Mouse (Mus musculus) MEL (cell line): ENCODE results near the gene Garnl3. TPM values are rescaled to one million over a fixed set of nuclear protein-coding genes. Genes with fewer than 3 reads are reported as not detected.

Experiments used
- DNase-seq: peaks from one replicate; pipeline ENCODE4 v3.0.0; 2011; ENCODE audit warnings: low read depth, low spot score
- H3K27ac ChIP-seq: 2 replicates; pipeline ENCODE4 v1.5.1; 2012; ENCODE audit warnings: low read depth, mild to moderate bottlenecking, control low read depth, low read length, moderate library complexity; ENCODE audit not compliant: control insufficient read depth
- H3K27me3 ChIP-seq, 2 experiments: fragments of 150-350 bp in 1 of 2; sonication (generic) in 1 of 2; 2 replicates each; pipeline ENCODE4 v1.6.1; 2012; ENCODE audit warnings: low read length in 2 of 2, mild to moderate bottlenecking in 2 of 2, improper control_type of control experiment in 1 of 2, moderate library complexity in 1 of 2; ENCODE audit not compliant: insufficient read depth in 2 of 2, control insufficient read depth in 1 of 2
- H3K36me3 ChIP-seq, 2 experiments: 2 replicates each; pipeline ENCODE4 v1.6.1; 2012 to 2014; ENCODE audit warnings: low read length in 2 of 2, improper control_type of control experiment in 1 of 2, inconsistent platforms in 1 of 2, mild to moderate bottlenecking in 1 of 2; ENCODE audit not compliant: insufficient read depth in 2 of 2, control insufficient read depth in 1 of 2
- H3K4me1 ChIP-seq, 2 experiments: fragments of 150-350 bp in 1 of 2; sonication (generic) in 1 of 2; 2 replicates each; pipeline ENCODE4 v1.6.1; 2012; ENCODE audit warnings: low read length in 2 of 2, improper control_type of control experiment in 1 of 2, mild to moderate bottlenecking in 1 of 2; ENCODE audit not compliant: insufficient read depth in 2 of 2, control insufficient read depth in 1 of 2
- H3K4me3 ChIP-seq, 2 experiments: fragments of 150-350 bp in 1 of 2; sonication (generic) in 1 of 2; 2 replicates each; pipeline ENCODE4 v1.5.1; 2012; ENCODE audit warnings: low read depth in 2 of 2, low read length in 2 of 2, mild to moderate bottlenecking in 2 of 2, moderate library complexity in 2 of 2, control low read depth in 1 of 2, improper control_type of control experiment in 1 of 2; ENCODE audit not compliant: control insufficient read depth in 1 of 2, insufficient read depth in 1 of 2
- H3K79me2 ChIP-seq: 2 replicates; pipeline ENCODE4 v1.6.1; 2012; ENCODE audit warnings: mild to moderate bottlenecking, low read length, moderate library complexity; ENCODE audit not compliant: control insufficient read depth, poor library complexity, insufficient read depth
- H3K9ac ChIP-seq: 2 replicates; pipeline ENCODE4 v1.6.1; 2012; ENCODE audit warnings: low read depth, mild to moderate bottlenecking, control low read depth, low read length, moderate library complexity; ENCODE audit not compliant: control insufficient read depth, poor library complexity, severe bottlenecking
- H3K9me3 ChIP-seq: fragments of 150-350 bp; sonication (generic); replicated peaks from 2 replicates; pipeline ENCODE4 v1.6.1; 2012; ENCODE audit warnings: mild to moderate bottlenecking, low read length, improper control_type of control experiment, moderate library complexity; ENCODE audit not compliant: insufficient read depth
- CTCF ChIP-seq, 3 experiments: IDR thresholded peaks in 2 of 3; conservative IDR thresholded peaks in 1 of 3; 2 replicates each; pipeline ENCODE4 v1.5.1; 2011 to 2012; ENCODE audit warnings: low read length in 3 of 3, low read depth in 2 of 3, mild to moderate bottlenecking in 2 of 3, improper control_type of control experiment in 1 of 3, inconsistent platforms in 1 of 3, mixed read lengths in 1 of 3, moderate library complexity in 1 of 3; ENCODE audit not compliant: control insufficient read depth in 1 of 3, insufficient read depth in 1 of 3, poor library complexity in 1 of 3, severe bottlenecking in 1 of 3
- KAT2A ChIP-seq: conservative IDR thresholded peaks from 2 replicates; pipeline ENCODE4 v1.6.1; 2012; ENCODE audit warnings: low read depth, low read length, improper control_type of control experiment, inconsistent platforms
- MYC ChIP-seq: IDR thresholded peaks from 2 replicates; pipeline ENCODE4 v1.6.1; 2011; ENCODE audit warnings: low read depth, mild to moderate bottlenecking, low read length, improper control_type of control experiment, moderate library complexity
- NELFE ChIP-seq: IDR thresholded peaks from 2 replicates; pipeline ENCODE4 v1.6.1; 2011; ENCODE audit warnings: low read depth, low read length, improper control_type of control experiment
- POLR2AphosphoS2 ChIP-seq: IDR thresholded peaks from 2 replicates; pipeline ENCODE4 v1.6.1; 2011; ENCODE audit warnings: low read length, improper control_type of control experiment
- RAD21 ChIP-seq: IDR thresholded peaks from 2 replicates; pipeline ENCODE4 v1.6.1; 2011; ENCODE audit warnings: mild to moderate bottlenecking, low read depth, low read length, improper control_type of control experiment
- SMC3 ChIP-seq: IDR thresholded peaks from 2 replicates; pipeline ENCODE4 v1.6.1; 2011; ENCODE audit warnings: low read depth, low read length, improper control_type of control experiment
- USF2 ChIP-seq, 2 experiments: IDR thresholded peaks; 2 replicates each; pipeline ENCODE4 v1.6.1; 2011 to 2012; ENCODE audit warnings: improper control_type of control experiment in 2 of 2, low read length in 2 of 2, borderline replicate concordance in 1 of 2, inconsistent platforms in 1 of 2, low read depth in 1 of 2, mild to moderate bottlenecking in 1 of 2; ENCODE audit not compliant: insufficient read depth in 1 of 2
- ZKSCAN1 ChIP-seq: IDR thresholded peaks from 2 replicates; pipeline ENCODE4 v1.6.1; 2012; ENCODE audit warnings: low read depth, mild to moderate bottlenecking, inconsistent platforms, low read length, improper control_type of control experiment, moderate library complexity
- polyA plus RNA-seq, 2 experiments: library from polyadenylated mRNA; stranded (reverse) in 1 of 2; unstranded in 1 of 2; fragments of >175 nt in 1 of 2; fragments of >200 nt in 1 of 2; gene quantifications; 2 replicates each; pipeline versions ENCODE4 v1.2.1 to v1.2.4; 2012; ENCODE audit warnings: low replicate concordance in 2 of 2, low read depth in 1 of 2; ENCODE audit not compliant: insufficient read length in 2 of 2, insufficient read depth in 1 of 2, missing spikeins in 1 of 2
- total RNA-seq: library from RNA; depleted of rRNA; stranded (reverse); fragments of 300-350 nt; gene quantifications from 2 replicates; pipeline ENCODE4 v1.2.3, GENCODE M21; 2012; rRNA removed

The Garnl3 gene
- total and polyA plus RNA-seq, 3 experiments = 1.5 to 2.3 TPM; not detected in 1

DNA sequence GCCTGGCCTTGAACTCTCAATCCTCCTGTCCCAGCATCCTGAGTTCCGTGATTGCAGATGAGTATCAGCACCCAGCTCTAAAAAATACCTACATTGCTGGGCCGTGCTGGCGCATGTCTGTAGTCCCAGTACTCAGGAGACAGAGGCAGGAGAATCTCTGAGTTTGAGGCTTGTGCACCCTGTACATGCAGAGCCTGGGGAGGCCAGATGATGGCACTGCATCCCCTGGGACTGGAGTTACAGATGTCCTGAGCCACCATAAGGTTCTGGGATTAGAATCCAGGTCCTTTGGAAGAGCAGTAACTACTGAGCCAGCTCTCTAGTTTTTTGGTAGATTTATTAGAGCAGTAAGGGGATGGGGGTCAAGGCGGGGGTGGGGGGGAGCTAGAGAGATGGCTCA is 191.0 kb downstream of the Garnl3 start:
- H3K9ac ChIP-seq = no peak overlapping the region
- peaks cover 0 to 1% of the 10 kb centered on the region in 2 experiments; a peak in 1 of 4 replicates for H3K36me3 ChIP-seq
- H3K27ac ChIP-seq = no peak overlapping the region
- no peaks in the 10 kb centered on the region for H3K27me3 ChIP-seq
- no peak for DNase-seq
- no peaks in the 10 kb centered on the region for H3K79me2 ChIP-seq
- no peaks in the 10 kb centered on the region for H3K9me3 ChIP-seq
- H3K4me1 ChIP-seq = no peaks in the 10 kb centered on the region
- H3K4me3 ChIP-seq = no peak overlapping the region
- TF ChIP-seq CTCF (IDR thresholded peaks at IDR 0.05 in 2 of 3, conservative IDR thresholded peaks at IDR 0.05 in 1 of 3; ENCODE audit: control insufficient read depth in 1 of 3, insufficient read depth in 1 of 3, low read depth in 2 of 3, low read length in 3 of 3, poor library complexity in 1 of 3, severe bottlenecking in 1 of 3) (peak in 1 of 3 experiments; percentile 24; a peak in 1 of 6 replicates), RAD21 (no peak)

DNA sequence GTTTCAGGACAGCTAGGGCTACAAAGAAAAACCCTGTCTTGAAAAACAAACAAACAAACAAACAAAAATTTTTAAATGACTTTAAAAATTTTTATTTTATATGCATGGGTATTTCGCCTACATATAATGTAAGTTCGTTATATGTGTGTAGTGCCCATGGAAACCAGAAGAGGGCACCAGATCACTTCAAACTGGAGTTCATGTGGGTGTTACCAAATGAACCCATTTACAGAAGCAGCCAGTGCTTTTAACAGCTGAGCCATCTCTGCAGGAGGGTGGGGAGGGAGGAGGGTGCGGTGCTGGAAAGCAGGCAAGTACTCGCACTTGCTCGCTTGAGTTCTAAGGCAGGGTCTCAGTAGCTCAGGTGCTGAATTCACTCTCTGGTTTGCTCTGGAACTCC is 192.0 kb downstream of the Garnl3 start:
- no peak overlapping the region for H3K9ac ChIP-seq
- TF ChIP-seq CTCF (IDR thresholded peaks at IDR 0.05 in 2 of 3, conservative IDR thresholded peaks at IDR 0.05 in 1 of 3; ENCODE audit: control insufficient read depth in 1 of 3, insufficient read depth in 1 of 3, low read depth in 2 of 3, low read length in 3 of 3, poor library complexity in 1 of 3, severe bottlenecking in 1 of 3) (peak; percentile 35 to 73 (median 55); a peak in 5 of 6 replicates), POLR2AphosphoS2 (no peak), SMC3 (peak; percentile 42), MYC (0 out of 2 replicates have a peak, but pooled peaks have one; percentile 19), RAD21 (peak; percentile 68), ZKSCAN1 (no peak), USF2 (IDR thresholded peaks at IDR 0.05; ENCODE audit: borderline replicate concordance in 1 of 2, insufficient read depth in 1 of 2, low read depth in 1 of 2, low read length in 2 of 2) (no peak), KAT2A (no peak)
- no peaks in the 10 kb centered on the region for H3K9me3 ChIP-seq
- H3K27me3 ChIP-seq = no peaks in the 10 kb centered on the region
- no peaks in the 10 kb centered on the region for H3K4me1 ChIP-seq
- no peak overlapping the region for H3K27ac ChIP-seq
- peaks cover 0 to 1% of the 10 kb centered on the region in 2 experiments; a peak in 1 of 4 replicates for H3K36me3 ChIP-seq
- no peak overlapping the region for H3K4me3 ChIP-seq
- peak; percentile 89 for DNase-seq
- H3K79me2 ChIP-seq = no peaks in the 10 kb centered on the region

DNA sequence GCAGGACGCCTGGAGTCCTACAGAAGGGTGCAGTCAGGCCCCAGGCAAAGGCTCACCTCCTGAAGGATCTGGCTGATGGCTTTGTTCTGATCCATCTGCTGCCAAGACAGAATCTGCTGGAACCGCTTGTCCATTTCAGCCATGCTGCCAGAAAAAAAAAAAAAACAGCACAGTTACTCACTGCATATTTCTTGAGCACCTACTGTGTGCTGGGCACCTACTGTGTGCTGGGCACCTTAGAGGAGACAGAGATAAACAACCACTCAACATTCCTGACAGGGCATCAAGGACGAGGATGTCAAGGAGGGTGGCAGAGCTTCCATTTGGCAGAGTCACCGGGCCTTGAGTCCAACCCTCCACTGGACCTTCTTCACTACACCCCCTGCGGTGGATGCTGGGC is 192.7 kb downstream of the Garnl3 start:
- H3K27ac ChIP-seq = no peak overlapping the region
- H3K36me3 ChIP-seq = peaks cover 0 to 1% of the 10 kb centered on the region in 2 experiments; a peak in 1 of 4 replicates
- H3K27me3 ChIP-seq = no peaks in the 10 kb centered on the region
- TF ChIP-seq NELFE = no peak
- TF ChIP-seq SMC3 = no peak
- peak; percentile 99 for TF ChIP-seq ZKSCAN1
- H3K4me3 ChIP-seq = no peak overlapping the region
- no peaks in the 10 kb centered on the region for H3K9me3 ChIP-seq
- no peak overlapping the region for H3K9ac ChIP-seq
- no peaks in the 10 kb centered on the region for H3K79me2 ChIP-seq
- no peaks in the 10 kb centered on the region for H3K4me1 ChIP-seq
- DNase-seq = no peak

Other genes with a start within 250 kb of the Garnl3 start
- gene Rpl12, start 170.1 kb downstream of the Garnl3 start, total RNA-seq = 1,806 and 1,842 TPM in 2 replicates
- 100 to 1,000 TPM in 1 of 2 experiments, not detected in 1; 116 TPM for gene Rpl12, start 170.1 kb downstream of the Garnl3 start, polyA plus RNA-seq
- 13.5 and 17.9 TPM in 2 replicates for gene Lrsam1, start 170.0 kb downstream of the Garnl3 start, total RNA-seq
- gene Lrsam1, start 170.0 kb downstream of the Garnl3 start, polyA plus RNA-seq = 10 to 100 TPM in 1 of 2 experiments, not detected in 1; 14.2 TPM
- gene Slc2a8, start 149.6 kb downstream of the Garnl3 start, total RNA-seq = 7.4 and 7.8 TPM in 2 replicates
- gene Slc2a8, start 149.6 kb downstream of the Garnl3 start, polyA plus RNA-seq = 10 to 100 TPM in 1 of 2 experiments, not detected in 1; 16.0 TPM
- 0.08 TPM in 1 of 2 replicates, not detected in the other for gene Angptl2, start 84.4 kb upstream of the Garnl3 start, total RNA-seq
- gene Angptl2, start 84.4 kb upstream of the Garnl3 start, polyA plus RNA-seq = not detected
- gene Ralgps1, start 239.8 kb upstream of the Garnl3 start, total RNA-seq = 0.89 and 1.1 TPM in 2 replicates
- gene Ralgps1, start 239.8 kb upstream of the Garnl3 start, polyA plus RNA-seq = 1 to 10 TPM in 1 of 2 experiments, not detected in 1; 2.6 TPM